Mouse (Mus musculus): ENCODE data around the gene Fam89b. TPM values are rescaled to one million over a fixed set of nuclear protein-coding genes. Genes with fewer than 3 reads are reported as not detected.

The Fam89b gene
- polyA plus RNA-seq, 1 experiment from 2014 or later: 140 TPM

- H3K4me2 ChIP-seq (ENCODE audit: low read depth, low read length, severe bottlenecking): no peak overlapping the region; the same call in 1 of the 2 replicates
- H3K4me3 ChIP-seq (ENCODE audit: low read depth, low read length): no peak overlapping the region
Observed at GRCm38 (mm10) chr19:5692086-5692912, 37.2 kb downstream of the Fam89b start.

DNA sequence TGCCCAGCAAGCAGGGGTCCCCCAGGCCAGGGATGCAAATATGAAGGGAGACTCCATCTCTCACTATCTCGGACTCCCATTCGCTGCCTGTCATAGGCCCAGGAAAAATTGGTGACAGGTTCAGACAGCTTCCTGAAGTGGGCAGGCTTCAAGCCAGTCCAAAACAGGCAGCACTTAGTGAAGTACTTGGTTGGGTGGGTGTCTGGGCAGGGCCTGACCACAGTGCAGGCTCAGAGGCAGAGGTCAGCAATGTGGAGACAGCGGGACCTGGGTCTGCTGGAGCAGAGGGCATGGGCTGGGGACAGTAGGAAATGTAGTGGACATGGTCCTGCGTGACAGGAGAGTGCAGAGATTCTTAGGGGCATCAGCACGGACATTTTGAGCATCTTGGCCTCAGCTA lies 37.9 kb downstream of the Fam89b start:
- ATAC-seq (replicated peaks; ENCODE audit: low FRiP score) (no peak), DNase-seq (ENCODE audit: low spot score) (no peak)
- Histone ChIP-seq H3K9me3 (ENCODE audit: control insufficient read depth, low read length) (no peaks in the 10 kb centered on the region), H3K36me3 (ENCODE audit: control insufficient read depth, insufficient read depth, low read length) (no peaks in the 10 kb centered on the region; the same call in 1 of the 2 replicates), H3K4me1 (replicated peaks; ENCODE audit: control insufficient read depth, insufficient read depth, low read length) (peaks cover 39% of the 10 kb centered on the region), H3K9ac (ENCODE audit: low read length) (peak overlapping the region; percentile 43), H3K4me3 (ENCODE audit: low read depth, low read length) (peak overlapping the region; percentile 9; the same call in 1 of the 2 replicates), H3K27me3 (ENCODE audit: control insufficient read depth, insufficient read depth, low read length) (0 out of 2 replicates have a peak, but pooled peaks cover 2% of the 10 kb centered on the region), H3K27ac (ENCODE audit: low read depth, low read length) (no peak overlapping the region), H3K4me2 (ENCODE audit: low read depth, low read length, severe bottlenecking) (peak overlapping the region; percentile 99)
- 82% methylated on average over 5 of the region's 5 CpGs for WGBS

More at GRCm38 (mm10) chr19:5692086-5692912, 37.2 kb downstream of the Fam89b start:
- DNase-seq (ENCODE audit: low spot score): no peak
- 0 out of 2 replicates have a peak, but pooled peaks cover 2% of the 10 kb centered on the region for H3K27me3 ChIP-seq (ENCODE audit: control insufficient read depth, insufficient read depth, low read length)
- WGBS: 78% methylated on average over 10 of the region's 10 CpGs
- peak overlapping the region; percentile 43 for H3K9ac ChIP-seq (ENCODE audit: low read length)
- peaks cover 36% of the 10 kb centered on the region for H3K4me1 ChIP-seq (replicated peaks; ENCODE audit: control insufficient read depth, insufficient read depth, low read length)
- H3K27ac ChIP-seq (ENCODE audit: low read depth, low read length): no peak overlapping the region
- H3K9me3 ChIP-seq (ENCODE audit: control insufficient read depth, low read length): no peaks in the 10 kb centered on the region
- H3K36me3 ChIP-seq (ENCODE audit: control insufficient read depth, insufficient read depth, low read length): peaks cover 1% of the 10 kb centered on the region; the same call in 1 of the 2 replicates
- ATAC-seq (replicated peaks; ENCODE audit: low FRiP score): no peak

GRCm38 (mm10) chr19:5690343-5690735 lies 39.1 kb downstream of the Fam89b start:
- H3K27ac ChIP-seq (ENCODE audit: low read depth, low read length): no peak overlapping the region

GRCm38 (mm10) chr19:5689565-5690342 lies 39.7 kb downstream of the Fam89b start:
- H3K4me3 ChIP-seq (ENCODE audit: low read depth, low read length): peak overlapping the region; percentile 62
- H3K4me1 ChIP-seq (replicated peaks; ENCODE audit: control insufficient read depth, insufficient read depth, low read length): peaks cover 29% of the 10 kb centered on the region
- H3K9ac ChIP-seq (ENCODE audit: low read length): peak overlapping the region; percentile 86
- peak overlapping the region; percentile 65 for H3K27ac ChIP-seq (ENCODE audit: low read depth, low read length)
- peak; percentile 43; the same call in 1 of the 2 replicates for ATAC-seq (replicated peaks; ENCODE audit: low FRiP score)
- H3K9me3 ChIP-seq (ENCODE audit: control insufficient read depth, low read length): no peaks in the 10 kb centered on the region
- H3K4me2 ChIP-seq (ENCODE audit: low read depth, low read length, severe bottlenecking): peak overlapping the region; percentile 99
- H3K36me3 ChIP-seq (ENCODE audit: control insufficient read depth, insufficient read depth, low read length): peaks cover 2% of the 10 kb centered on the region
- no peaks in the 10 kb centered on the region for H3K27me3 ChIP-seq (ENCODE audit: control insufficient read depth, insufficient read depth, low read length)
- WGBS: 14% methylated on average over 42 of the region's 42 CpGs
- DNase-seq (ENCODE audit: low spot score): peak; percentile 83

More at GRCm38 (mm10) chr19:5690343-5690735, 39.1 kb downstream of the Fam89b start:
- Histone ChIP-seq H3K9me3 (ENCODE audit: control insufficient read depth, low read length) (no peaks in the 10 kb centered on the region), H3K4me2 (ENCODE audit: low read depth, low read length, severe bottlenecking) (peak overlapping the region; percentile 99), H3K4me1 (replicated peaks; ENCODE audit: control insufficient read depth, insufficient read depth, low read length) (peaks cover 29% of the 10 kb centered on the region), H3K9ac (ENCODE audit: low read length) (peak overlapping the region; percentile 86), H3K27me3 (ENCODE audit: control insufficient read depth, insufficient read depth, low read length) (0 out of 2 replicates have a peak, but pooled peaks cover 2% of the 10 kb centered on the region), H3K36me3 (ENCODE audit: control insufficient read depth, insufficient read depth, low read length) (no peaks in the 10 kb centered on the region; the same call in 1 of the 2 replicates), H3K4me3 (ENCODE audit: low read depth, low read length) (peak overlapping the region; percentile 62)
- DNase-seq (ENCODE audit: low spot score) (no peak), ATAC-seq (replicated peaks; ENCODE audit: low FRiP score) (no peak)
- WGBS: 76% methylated on average over 15 of the region's 15 CpGs

GRCm38 (mm10) chr19:5689088-5689428 lies 40.4 kb downstream of the Fam89b start:
- Histone ChIP-seq H3K4me1 (replicated peaks; ENCODE audit: control insufficient read depth, insufficient read depth, low read length) (peaks cover 29% of the 10 kb centered on the region), H3K27me3 (ENCODE audit: control insufficient read depth, insufficient read depth, low read length) (no peaks in the 10 kb centered on the region), H3K9ac (ENCODE audit: low read length) (peak overlapping the region; percentile 86), H3K4me3 (ENCODE audit: low read depth, low read length) (peak overlapping the region; percentile 62), H3K9me3 (ENCODE audit: control insufficient read depth, low read length) (no peaks in the 10 kb centered on the region), H3K27ac (ENCODE audit: low read depth, low read length) (peak overlapping the region; percentile 82), H3K36me3 (ENCODE audit: control insufficient read depth, insufficient read depth, low read length) (peaks cover 4% of the 10 kb centered on the region), H3K4me2 (ENCODE audit: low read depth, low read length, severe bottlenecking) (peak overlapping the region; percentile 99)
- WGBS: 1% methylated on average over 7 of the region's 7 CpGs
- DNase-seq (ENCODE audit: low spot score) (no peak), ATAC-seq (replicated peaks; ENCODE audit: low FRiP score) (no peak)

DNA sequence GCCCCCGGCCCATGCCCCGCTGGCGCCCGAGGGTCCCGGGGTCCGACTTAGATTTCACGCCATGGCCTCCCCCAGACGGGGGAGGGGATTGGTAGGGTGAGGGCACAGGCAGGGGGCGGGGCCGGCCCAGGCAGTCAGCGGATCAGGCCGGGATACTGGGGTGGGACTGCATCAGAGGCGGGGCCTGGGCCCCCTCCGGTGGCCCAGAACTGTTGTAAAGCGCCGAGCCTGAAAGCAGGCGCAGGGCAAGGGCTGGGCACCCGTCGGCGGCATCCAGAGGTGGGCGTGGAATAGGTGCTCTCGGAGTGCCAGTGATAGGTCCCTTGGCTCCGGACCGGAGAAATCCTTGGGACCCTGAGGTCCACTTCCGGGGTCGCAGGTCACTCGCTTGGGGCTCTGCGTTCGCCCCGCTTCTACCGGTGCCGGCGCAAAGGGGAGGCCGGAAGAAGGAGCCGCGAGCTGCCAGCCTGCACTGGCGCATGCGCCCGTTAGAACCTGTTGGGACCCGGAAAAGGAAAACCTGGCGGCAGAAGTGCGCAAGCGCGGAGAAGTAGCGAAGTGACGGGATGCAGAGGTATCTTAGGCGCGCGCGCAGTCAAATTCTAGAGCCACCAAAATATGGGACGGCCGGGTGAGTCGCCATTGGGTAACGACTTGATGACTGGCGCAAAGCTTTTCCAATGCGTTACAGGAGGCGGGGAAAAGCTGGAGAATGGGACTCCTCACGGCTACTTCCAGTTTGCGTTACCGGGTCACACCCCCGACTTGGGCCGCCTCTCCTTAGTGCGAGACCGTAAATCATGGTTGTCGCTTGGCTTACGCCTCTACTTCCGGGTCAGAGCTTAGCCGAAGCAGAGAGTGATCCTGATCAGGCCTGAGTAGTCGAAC lies 41.0 kb downstream of the Fam89b start, which contains the start of the genes Map3k11 and Pcnx3:
Map3k11 (plus strand) TSS at position 543 of the 888 bp plus-strand sequence.
Pcnx3 (minus strand) TSS at position 709 of the 888 bp plus-strand sequence.
- Histone ChIP-seq H3K4me1 (replicated peaks; ENCODE audit: control insufficient read depth, insufficient read depth, low read length) (peaks cover 29% of the 10 kb centered on the region), H3K36me3 (ENCODE audit: control insufficient read depth, insufficient read depth, low read length) (peaks cover 9% of the 10 kb centered on the region), H3K27me3 (ENCODE audit: control insufficient read depth, insufficient read depth, low read length) (no peaks in the 10 kb centered on the region), H3K9me3 (ENCODE audit: control insufficient read depth, low read length) (no peaks in the 10 kb centered on the region), H3K27ac (ENCODE audit: low read depth, low read length) (peak within 1 kb of the TSS; percentile 82), H3K4me2 (ENCODE audit: low read depth, low read length, severe bottlenecking) (peak within 1 kb of the TSS; percentile 99), H3K4me3 (ENCODE audit: low read depth, low read length) (peak within 1 kb of the TSS; percentile 62), H3K9ac (ENCODE audit: low read length) (peak within 1 kb of the TSS; percentile 86)
- under 1% methylated on average over 67 of the region's 69 CpGs for WGBS
- ATAC-seq (replicated peaks; ENCODE audit: low FRiP score) (peak; percentile 90), DNase-seq (ENCODE audit: low spot score) (peak; percentile 95)

- WGBS: 18% methylated on average over 9 of the region's 9 CpGs
Observed at GRCm38 (mm10) chr19:5687738-5688137, 41.7 kb downstream of the Fam89b start.

More at GRCm38 (mm10) chr19:5687738-5688137, 41.7 kb downstream of the Fam89b start:
- Histone ChIP-seq H3K9me3 (ENCODE audit: control insufficient read depth, low read length) (no peaks in the 10 kb centered on the region), H3K4me2 (ENCODE audit: low read depth, low read length, severe bottlenecking) (peak overlapping the region; percentile 99), H3K27me3 (ENCODE audit: control insufficient read depth, insufficient read depth, low read length) (no peaks in the 10 kb centered on the region), H3K4me1 (replicated peaks; ENCODE audit: control insufficient read depth, insufficient read depth, low read length) (peaks cover 27% of the 10 kb centered on the region), H3K9ac (ENCODE audit: low read length) (peak overlapping the region; percentile 81), H3K4me3 (ENCODE audit: low read depth, low read length) (peak overlapping the region; percentile 62), H3K27ac (ENCODE audit: low read depth, low read length) (peak overlapping the region; percentile 82; the same call in 1 of the 2 replicates), H3K36me3 (ENCODE audit: control insufficient read depth, insufficient read depth, low read length) (peaks cover 14% of the 10 kb centered on the region)
- DNase-seq (ENCODE audit: low spot score): no peak
- ATAC-seq (replicated peaks; ENCODE audit: low FRiP score): no peak

Measured in forebrain, embryonic 11.5 days (tissue).